Mouse (Mus musculus): ENCODE results near the gene Mcee. TPM values are rescaled to one million over a fixed set of nuclear protein-coding genes. Genes with fewer than 3 reads are reported as not detected.

Mcee gene
- polyA plus RNA-seq (2012; rRNA removed) = 59.6 and 71.7 TPM in 2 replicates

DNA sequence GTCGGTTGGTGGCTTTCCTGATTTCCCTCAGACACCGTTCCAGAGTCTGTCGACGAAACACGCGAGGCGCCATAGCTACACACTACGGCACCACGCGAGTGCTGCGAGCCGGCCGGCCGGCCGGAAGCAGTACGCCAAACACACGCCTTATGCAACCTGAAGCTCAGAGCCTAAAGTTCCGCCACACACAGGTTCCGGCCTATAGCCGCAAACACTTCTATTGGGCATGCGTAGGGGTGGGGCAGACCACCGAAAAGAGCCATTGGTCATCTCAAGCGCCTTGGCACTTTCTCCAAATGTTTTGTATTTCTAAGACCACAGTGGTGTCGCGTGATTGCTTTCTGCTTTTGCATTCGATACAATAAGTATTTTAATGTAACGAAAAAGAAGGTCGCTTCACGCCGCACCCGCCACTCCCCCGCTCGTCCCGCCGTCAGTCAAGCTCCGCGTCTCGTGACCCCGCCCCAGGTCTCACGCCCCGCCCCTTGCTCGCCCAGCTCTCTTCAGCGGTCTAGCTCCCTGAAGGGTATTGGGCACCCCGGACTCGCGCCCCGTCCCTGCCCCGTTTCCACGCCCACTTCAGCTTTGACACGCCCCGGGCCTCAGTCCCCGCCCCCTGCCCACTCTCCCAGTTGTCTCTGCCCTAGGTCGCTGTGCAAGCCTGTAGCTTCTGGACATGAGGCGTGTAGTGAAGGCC, at the start of gene Mcee, which contains the start of gene Mphosph10:
Gene Mcee, plus strand, starts transcription at position 486 of the 697 bp plus-strand sequence.
Gene Mphosph10, minus strand, starts transcription at position 147 of the 697 bp plus-strand sequence.
- Histone ChIP-seq H3K27ac (ENCODE audit: insufficient read depth, low read length) (0 out of 2 replicates have a peak within 1 kb of the TSS, but pooled peaks have one; percentile 1), H3K4me3 (ENCODE audit: insufficient read depth, low read length) (peak within 1 kb of the TSS; percentile 66), H3K4me1 (ENCODE audit: control insufficient read depth, insufficient read depth, low read length) (no peaks in the 10 kb centered on the region)
- TF ChIP-seq POLR2A (IDR thresholded peaks at IDR 0.05; ENCODE audit: extremely low read depth, insufficient read depth, low read length) (peak; percentile 59), CTCF (IDR thresholded peaks at IDR 0.05; ENCODE audit: extremely low read depth, insufficient read depth, low read length) (no peak)

DNA sequence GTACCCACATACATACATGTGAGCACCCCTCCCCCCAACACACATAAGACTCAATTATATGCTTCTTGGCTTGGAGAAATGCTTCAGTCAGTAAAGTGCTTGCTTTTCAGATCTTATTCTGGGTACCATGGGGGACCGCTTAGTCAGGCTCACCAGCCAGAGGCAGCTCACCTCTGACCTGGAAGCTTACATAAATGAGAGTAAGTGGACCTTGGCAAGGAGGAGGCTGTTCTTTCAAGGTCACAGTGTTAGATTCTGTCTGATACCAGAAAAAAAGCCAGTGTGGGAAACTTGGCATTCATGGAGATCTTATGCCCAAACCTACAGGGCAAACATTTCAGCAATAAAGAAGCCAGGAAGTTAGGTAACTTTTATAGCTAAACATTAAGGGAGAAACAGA, 44.6 kb upstream of the Mcee start:
- Histone ChIP-seq H3K27ac (ENCODE audit: insufficient read depth, low read length) (no peak overlapping the region), H3K4me3 (ENCODE audit: insufficient read depth, low read length) (no peak overlapping the region), H3K4me1 (ENCODE audit: control insufficient read depth, insufficient read depth, low read length) (peaks cover 10% of the 10 kb centered on the region)
- TF ChIP-seq CTCF (IDR thresholded peaks at IDR 0.05; ENCODE audit: extremely low read depth, insufficient read depth, low read length) = no peak
- TF ChIP-seq POLR2A (IDR thresholded peaks at IDR 0.05; ENCODE audit: extremely low read depth, insufficient read depth, low read length) = no peak

DNA sequence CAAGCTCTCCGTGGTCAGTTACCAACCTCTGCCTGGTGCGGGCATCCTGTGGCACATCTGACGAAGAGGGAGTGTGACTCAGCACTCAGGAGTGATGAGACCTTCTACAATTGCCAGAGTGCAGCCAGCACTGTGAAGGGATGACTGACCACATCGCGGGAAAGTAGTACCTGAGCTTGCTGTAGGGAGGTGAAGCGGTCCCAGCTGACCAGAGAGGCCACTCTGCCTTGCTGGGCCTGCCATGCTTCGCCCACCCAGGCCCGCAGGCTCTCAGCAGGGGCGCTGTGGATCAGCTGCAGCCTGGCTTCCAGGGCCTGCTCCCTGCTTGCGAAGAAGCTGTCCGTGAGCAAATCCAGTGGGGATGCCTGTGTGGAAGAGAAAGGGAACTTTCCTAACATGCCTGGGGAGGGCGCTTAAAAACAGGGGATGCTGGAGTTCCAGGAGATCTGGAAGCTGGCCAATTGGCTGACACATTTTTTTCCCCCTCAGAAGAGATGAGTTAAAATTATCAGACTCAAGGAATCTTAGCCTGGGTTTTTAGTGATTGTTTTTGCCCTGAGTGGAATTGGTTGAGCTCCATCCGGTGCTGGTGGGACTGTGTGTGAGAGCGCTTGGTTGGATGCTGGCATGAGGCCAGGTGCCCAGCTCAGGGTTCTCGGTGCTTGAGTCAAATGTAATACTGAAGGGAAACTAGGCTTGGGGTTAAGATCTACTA, 43.1 kb upstream of the Mcee start:
- 0 out of 2 replicates have a peak overlapping the region, but pooled peaks have one; percentile 27 for H3K27ac ChIP-seq (ENCODE audit: insufficient read depth, low read length)
- peak; percentile 48 for TF ChIP-seq CTCF (IDR thresholded peaks at IDR 0.05; ENCODE audit: extremely low read depth, insufficient read depth, low read length)
- TF ChIP-seq POLR2A (IDR thresholded peaks at IDR 0.05; ENCODE audit: extremely low read depth, insufficient read depth, low read length) = no peak
- H3K4me1 ChIP-seq (ENCODE audit: control insufficient read depth, insufficient read depth, low read length) = peaks cover 10% of the 10 kb centered on the region
- no peak overlapping the region for H3K4me3 ChIP-seq (ENCODE audit: insufficient read depth, low read length)

DNA sequence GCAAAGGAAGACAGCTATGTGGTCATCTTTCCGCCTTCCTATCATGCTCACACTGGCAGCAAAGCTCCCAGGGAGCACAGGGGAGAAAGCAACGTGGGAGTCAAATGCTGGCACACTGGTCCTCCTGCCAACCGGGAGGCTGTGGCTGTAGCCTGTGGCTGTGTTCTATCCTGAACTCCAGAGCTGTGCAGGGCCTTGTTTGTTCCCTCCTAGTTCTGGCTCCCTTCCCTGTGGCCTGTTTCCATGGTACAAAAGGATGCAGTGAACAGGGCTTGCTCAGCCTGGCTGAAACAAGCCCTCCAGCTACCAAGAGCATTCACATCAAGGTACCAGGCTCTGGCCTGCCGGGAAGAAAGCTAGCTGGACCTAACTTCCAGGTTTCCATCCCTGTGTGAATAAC, 41.3 kb upstream of the Mcee start:
- Histone ChIP-seq H3K27ac (ENCODE audit: insufficient read depth, low read length) (peak overlapping the region; percentile 84), H3K4me3 (ENCODE audit: insufficient read depth, low read length) (no peak overlapping the region), H3K4me1 (ENCODE audit: control insufficient read depth, insufficient read depth, low read length) (peaks cover 10% of the 10 kb centered on the region)
- TF ChIP-seq CTCF (IDR thresholded peaks at IDR 0.05; ENCODE audit: extremely low read depth, insufficient read depth, low read length) (no peak), POLR2A (IDR thresholded peaks at IDR 0.05; ENCODE audit: extremely low read depth, insufficient read depth, low read length) (0 out of 2 replicates have a peak, but pooled peaks have one; percentile 17)

DNA sequence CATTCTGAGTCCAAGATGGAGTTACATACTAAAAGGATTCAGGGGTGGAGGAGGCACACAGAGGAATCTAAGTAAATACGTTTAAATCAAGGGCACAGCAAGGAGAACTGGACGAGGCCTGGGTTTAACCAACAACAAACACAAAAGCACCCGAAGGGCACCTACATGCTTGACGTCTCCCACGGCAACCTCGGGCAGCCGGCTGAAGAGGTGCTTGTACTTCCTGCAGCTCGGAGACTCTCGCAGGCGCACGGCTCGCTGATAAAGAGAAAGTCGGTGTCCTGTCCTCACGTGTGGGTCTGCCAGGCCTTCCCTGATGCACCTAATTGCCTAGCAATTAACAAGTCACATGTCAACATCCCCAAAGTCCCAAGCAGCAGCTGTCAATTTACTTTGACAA, 38.2 kb upstream of the Mcee start:
- no peak overlapping the region for H3K27ac ChIP-seq (ENCODE audit: insufficient read depth, low read length)
- H3K4me1 ChIP-seq (ENCODE audit: control insufficient read depth, insufficient read depth, low read length) = peaks cover 10% of the 10 kb centered on the region
- TF ChIP-seq CTCF (IDR thresholded peaks at IDR 0.05; ENCODE audit: extremely low read depth, insufficient read depth, low read length) (no peak), POLR2A (IDR thresholded peaks at IDR 0.05; ENCODE audit: extremely low read depth, insufficient read depth, low read length) (no peak)
- no peak overlapping the region for H3K4me3 ChIP-seq (ENCODE audit: insufficient read depth, low read length)

DNA sequence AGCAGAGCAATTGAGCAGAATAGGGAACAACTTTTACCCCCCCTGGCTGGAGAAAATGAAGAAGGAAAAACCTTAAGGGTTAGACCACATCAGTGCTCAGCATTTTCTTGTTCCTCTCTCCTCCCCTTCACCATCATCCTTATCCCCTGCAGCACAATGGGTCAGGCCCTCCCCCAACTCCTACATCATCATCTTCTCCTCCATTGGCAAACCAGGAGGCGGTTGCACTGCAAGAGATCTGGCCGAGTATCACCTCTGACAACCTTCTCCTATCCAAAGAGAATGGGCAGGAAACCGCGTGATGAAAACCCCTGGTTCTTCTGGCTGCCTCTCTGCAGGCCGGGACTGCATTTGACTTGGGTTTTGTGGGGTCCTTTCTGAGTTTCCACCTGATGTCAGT, 35.7 kb upstream of the Mcee start:
- Histone ChIP-seq H3K4me1 (ENCODE audit: control insufficient read depth, insufficient read depth, low read length) (peaks cover 4% of the 10 kb centered on the region; the same call in 1 of the 2 replicates), H3K27ac (ENCODE audit: insufficient read depth, low read length) (peak overlapping the region; percentile 30; the same call in 1 of the 2 replicates), H3K4me3 (ENCODE audit: insufficient read depth, low read length) (no peak overlapping the region)
- TF ChIP-seq POLR2A (IDR thresholded peaks at IDR 0.05; ENCODE audit: extremely low read depth, insufficient read depth, low read length) (no peak), CTCF (IDR thresholded peaks at IDR 0.05; ENCODE audit: extremely low read depth, insufficient read depth, low read length) (no peak)

DNA sequence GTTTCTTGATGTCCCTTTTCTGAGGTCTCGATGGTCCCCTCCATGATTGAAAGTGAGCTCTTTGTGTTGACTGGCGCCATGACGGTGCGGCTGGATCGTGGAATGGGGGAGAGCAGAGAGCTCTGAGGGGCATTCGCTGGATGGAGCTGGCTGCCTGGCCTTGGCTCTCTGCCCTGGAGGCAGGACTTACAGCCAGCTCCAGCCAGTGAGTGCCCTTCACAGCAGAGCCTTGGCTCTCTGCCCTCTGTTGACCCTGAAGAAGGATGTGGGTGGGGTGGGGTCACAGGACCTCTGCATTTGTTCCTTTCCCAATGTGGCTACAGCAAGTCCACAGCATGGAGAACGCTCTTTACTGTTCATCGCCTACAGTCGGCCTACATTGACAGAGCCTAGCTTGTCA, 35.0 kb upstream of the Mcee start:
- H3K27ac ChIP-seq (ENCODE audit: insufficient read depth, low read length) = peak overlapping the region; percentile 57
- H3K4me3 ChIP-seq (ENCODE audit: insufficient read depth, low read length) = no peak overlapping the region
- TF ChIP-seq CTCF (IDR thresholded peaks at IDR 0.05; ENCODE audit: extremely low read depth, insufficient read depth, low read length) (no peak), POLR2A (IDR thresholded peaks at IDR 0.05; ENCODE audit: extremely low read depth, insufficient read depth, low read length) (no peak)
- H3K4me1 ChIP-seq (ENCODE audit: control insufficient read depth, insufficient read depth, low read length) = peaks cover 2% of the 10 kb centered on the region; the same call in 1 of the 2 replicates

DNA sequence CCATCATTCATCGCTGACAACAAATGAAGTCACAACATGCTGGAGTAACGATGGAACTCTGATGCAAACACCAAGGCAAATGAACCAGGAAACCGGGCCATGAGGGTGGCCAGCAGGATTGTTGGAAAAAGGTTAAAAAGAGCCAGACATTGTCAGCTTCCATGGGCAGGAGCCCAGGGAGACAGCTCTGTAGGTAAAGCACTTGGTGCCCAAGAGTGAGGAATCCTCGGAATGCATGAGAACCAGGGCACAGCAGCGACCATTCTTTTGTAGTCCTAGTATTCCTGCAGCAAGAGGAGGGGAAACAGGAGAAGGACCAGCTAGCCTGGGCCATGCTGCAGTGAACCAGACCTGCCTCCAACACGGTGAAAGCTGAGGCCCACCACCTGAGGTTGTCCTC, 33.7 kb upstream of the Mcee start:
- TF ChIP-seq POLR2A (IDR thresholded peaks at IDR 0.05; ENCODE audit: extremely low read depth, insufficient read depth, low read length) (no peak), CTCF (IDR thresholded peaks at IDR 0.05; ENCODE audit: extremely low read depth, insufficient read depth, low read length) (no peak)
- H3K4me3 ChIP-seq (ENCODE audit: insufficient read depth, low read length) = no peak overlapping the region
- peak overlapping the region; percentile 45; the same call in 1 of the 2 replicates for H3K27ac ChIP-seq (ENCODE audit: insufficient read depth, low read length)
- H3K4me1 ChIP-seq (ENCODE audit: control insufficient read depth, insufficient read depth, low read length) = peaks cover 2% of the 10 kb centered on the region; the same call in 1 of the 2 replicates

DNA sequence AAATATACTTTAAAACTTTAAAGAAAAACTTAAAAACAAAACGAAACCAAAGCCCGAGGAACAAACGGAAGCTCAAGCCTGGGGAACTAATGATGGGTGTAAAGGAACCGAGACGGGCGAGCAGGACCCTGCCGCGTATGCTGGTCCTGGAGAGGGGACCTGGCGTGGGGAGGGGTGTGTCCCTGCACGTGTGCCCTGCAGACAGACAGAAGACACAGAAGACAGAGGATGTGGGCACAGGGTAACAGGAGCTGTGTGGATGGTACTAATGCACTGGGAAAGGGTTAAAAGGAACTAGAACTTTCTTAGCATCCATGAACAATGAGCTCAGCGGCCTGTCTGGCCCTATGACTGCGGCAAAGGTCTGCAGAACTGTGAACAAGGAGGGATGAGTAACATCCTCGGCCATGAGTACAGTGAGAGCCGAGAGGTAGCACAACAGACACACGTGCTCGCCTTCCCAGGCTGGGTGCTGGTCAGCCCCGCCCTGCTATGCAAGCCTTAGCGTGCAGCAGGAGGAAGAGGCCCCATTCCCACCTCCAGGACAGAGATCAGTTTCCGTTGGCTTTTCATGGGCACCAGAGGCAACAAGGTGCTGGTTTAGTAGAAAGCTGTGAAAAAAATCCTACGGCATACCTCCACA, 32.3 kb upstream of the Mcee start:
- peaks cover 2% of the 10 kb centered on the region; the same call in 1 of the 2 replicates for H3K4me1 ChIP-seq (ENCODE audit: control insufficient read depth, insufficient read depth, low read length)
- peak overlapping the region; percentile 98 for H3K27ac ChIP-seq (ENCODE audit: insufficient read depth, low read length)

More for the DNA sequence above, 32.3 kb upstream of the Mcee start:
- no peak overlapping the region for H3K4me3 ChIP-seq (ENCODE audit: insufficient read depth, low read length)
- no peak for TF ChIP-seq CTCF (IDR thresholded peaks at IDR 0.05; ENCODE audit: extremely low read depth, insufficient read depth, low read length)

Data from cortical plate, adult 2 months (tissue).